Comparison of ENCODE assay signal across 8 mouse cellular contexts in genomic region chr17:80148053-80148994, GRCm38 (mm10). TPM values are rescaled to one million over a fixed set of nuclear protein-coding genes. Genes with fewer than 3 reads are reported as not detected.
A peak's percentile ranks its signal among the peaks of the same experiment; 100 is the strongest.
DNase-seq lines count a peak whose midpoint lies in the region; ATAC-seq lines count a peak whose summit lies in the region.

No protein-coding gene starts in this region.

- peaks cover 22% of the 10 kb centered on the region for H3K4me1 ChIP-seq in forebrain, embryonic 10.5 days
- peaks cover 10% of the 10 kb centered on the region; the same call in 1 of the 2 replicates for H3K4me1 ChIP-seq in heart, embryonic 11.5 days (ENCODE audit: control insufficient read depth, insufficient read depth, low read length)

- 75% methylated on average over 23 of the region's 23 CpGs for WGBS in forebrain, embryonic 10.5 days
- 41% methylated on average over 23 of the region's 23 CpGs for WGBS in heart, embryonic 11.5 days (ENCODE audit: insufficient replicate concordance)

- peak; percentile 31 to 61 for DNase-seq in cerebellum, postnatal 25 days
- DNase-seq in cerebellum, adult 8-10 months: no peak
- no peak for DNase-seq in forebrain, embryonic 10.5 days (ENCODE audit: extremely low spot score, low spot score)
- peak; percentile 56 to 63 for DNase-seq in kidney, adult 8-10 months
- DNase-seq in lung, adult 18-20 months: peak; percentile 82 to 85
- peak; percentile 51 to 65 for DNase-seq in right cerebral cortex, adult 2 months (ENCODE audit: low spot score in 2 of 2)
- no peak for DNase-seq in T-cell, adult 2 months (ENCODE audit: low spot score)

- no peak overlapping the region; the same call in 1 of the 2 replicates for H3K4me3 ChIP-seq in forebrain, embryonic 10.5 days
- H3K4me3 ChIP-seq in heart, embryonic 11.5 days (ENCODE audit: low read depth, low read length): no peak overlapping the region

- no peaks in the 10 kb centered on the region for H3K36me3 ChIP-seq in forebrain, embryonic 10.5 days (replicated peaks)
- no peaks in the 10 kb centered on the region for H3K36me3 ChIP-seq in heart, embryonic 11.5 days (ENCODE audit: control insufficient read depth, insufficient read depth, low read length)

- peak; percentile 77 for ATAC-seq in heart, embryonic 11.5 days (replicated peaks; ENCODE audit: insufficient number of reproducible peaks, low FRiP score, low TSS enrichment)

- no peaks in the 10 kb centered on the region for H3K9me3 ChIP-seq in forebrain, embryonic 10.5 days
- H3K9me3 ChIP-seq in heart, embryonic 11.5 days (replicated peaks; ENCODE audit: control insufficient read depth, low read length): no peaks in the 10 kb centered on the region

- H3K27me3 ChIP-seq in forebrain, embryonic 10.5 days (ENCODE audit: poor library complexity, severe bottlenecking): no peaks in the 10 kb centered on the region
- H3K27me3 ChIP-seq in heart, embryonic 11.5 days (ENCODE audit: control insufficient read depth, insufficient read depth, low read length): no peaks in the 10 kb centered on the region

- peak overlapping the region; percentile 54 for H3K4me2 ChIP-seq in heart, embryonic 11.5 days

- 0 out of 2 replicates have a peak overlapping the region, but pooled peaks have one; percentile 2 for H3K9ac ChIP-seq in heart, embryonic 11.5 days (ENCODE audit: low read depth, low read length)

- H3K27ac ChIP-seq in forebrain, embryonic 10.5 days: 0 out of 2 replicates have a peak overlapping the region, but pooled peaks have one; percentile 48
- no peak overlapping the region for H3K27ac ChIP-seq in heart, embryonic 11.5 days (ENCODE audit: low read depth, low read length)

RNA-seq across cellular contexts. Expression of gene Galm, which starts 21.1 kb away (rescaled TPM):
- polyA plus RNA-seq in forebrain, embryonic 10.5 days (2016; fragmentation: Nextera tagmentation; extraction: Ambion mirVana): 13.4 and 15.5 TPM in 2 replicates
- polyA plus RNA-seq in heart, embryonic 11.5 days (2014; fragmentation: Nextera tagmentation; extraction: Ambion mirVana): 7.5 and 9.4 TPM in 2 replicates

RNA-seq across cellular contexts. Expression of gene Srsf7, which starts 58.8 kb away (rescaled TPM):
- 917 and 919 TPM in 2 replicates for polyA plus RNA-seq in forebrain, embryonic 10.5 days (2016; fragmentation: Nextera tagmentation; extraction: Ambion mirVana)
- 383 and 398 TPM in 2 replicates for polyA plus RNA-seq in heart, embryonic 11.5 days (2014; fragmentation: Nextera tagmentation; extraction: Ambion mirVana)

RNA-seq across cellular contexts. Expression of gene Ttc39d, which starts 58.9 kb away (rescaled TPM):
- 0.09 and 0.20 TPM in 2 replicates for polyA plus RNA-seq in forebrain, embryonic 10.5 days (2016; fragmentation: Nextera tagmentation; extraction: Ambion mirVana)
- polyA plus RNA-seq in heart, embryonic 11.5 days (2014; fragmentation: Nextera tagmentation; extraction: Ambion mirVana): 0.24 TPM in 1 of 2 replicates, not detected in the other

Comparison
In these comparisons a context has a peak if more than half of its experiments do, and no peak if none do; other contexts are left out.
1. DNase-seq: peak in cerebellum, postnatal 25 days (2 of 2), kidney, adult 8-10 months (2 of 2), lung, adult 18-20 months (2 of 2) and right cerebral cortex, adult 2 months (2 of 2); none in cerebellum, adult 8-10 months (single experiment), forebrain, embryonic 10.5 days (single experiment) and T-cell, adult 2 months (single experiment).